In the genomic region with DNA sequence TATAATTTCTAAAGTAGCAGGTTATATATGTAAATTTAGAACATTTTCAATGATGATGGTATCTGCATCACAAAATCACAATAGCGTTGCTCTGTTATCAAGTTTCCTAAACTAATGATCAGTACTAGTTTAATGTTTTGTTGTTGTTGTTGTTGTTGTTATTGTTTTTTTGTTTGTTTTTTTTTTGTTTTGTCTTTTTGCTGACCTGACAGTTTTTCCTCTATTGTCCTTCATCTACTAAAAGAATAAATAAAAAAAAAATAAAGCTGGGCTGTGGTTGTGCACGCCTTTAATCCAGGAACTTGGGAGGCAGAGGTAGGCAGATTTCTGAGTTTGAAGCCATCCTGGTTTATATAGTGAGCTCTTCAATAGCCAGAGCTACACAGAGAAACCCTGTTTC, we compare ENCODE assay signal across 31 mouse cellular contexts.
"Had no signal": no experiment of that assay in that cellular context is flagged by ENCODE, and none has a peak within 500 bp of the region (broad histone marks: within the 10 kb centered on the region; RNA-seq: fewer than 3 reads in every experiment).

No protein-coding gene starts in this region.

- H3K27me3 ChIP-seq: limb, embryonic 12.5 days; limb, embryonic 13.5 days; limb, embryonic 15.5 days; liver, embryonic 12.5 days; liver, embryonic 13.5 days; liver, embryonic 15.5 days; lung, embryonic 15.5 days; megakaryocyte, embryonic 14.5 days; midbrain, embryonic 12.5 days; midbrain, embryonic 13.5 days; midbrain, embryonic 15.5 days; neural tube, embryonic 12.5 days had no signal

- H3K9me3 ChIP-seq: limb, embryonic 10.5 days; limb, embryonic 12.5 days; limb, embryonic 13.5 days; limb, embryonic 15.5 days; liver, embryonic 12.5 days; liver, embryonic 13.5 days; liver, embryonic 15.5 days; lung, embryonic 15.5 days; midbrain, embryonic 10.5 days; midbrain, embryonic 12.5 days; midbrain, embryonic 13.5 days; midbrain, embryonic 15.5 days; neural tube, embryonic 12.5 days had no signal

- H3K27ac ChIP-seq: limb, embryonic 10.5 days; limb, embryonic 12.5 days; limb, embryonic 13.5 days; limb, embryonic 15.5 days; liver, embryonic 12.5 days; liver, embryonic 13.5 days; liver, embryonic 14.5 days; liver, embryonic 15.5 days; lung, embryonic 15.5 days; macrophage; midbrain, embryonic 10.5 days; midbrain, embryonic 12.5 days; midbrain, embryonic 13.5 days; midbrain, embryonic 15.5 days; neural tube, embryonic 12.5 days had no signal

- H3K4me3 ChIP-seq: limb, embryonic 10.5 days; limb, embryonic 12.5 days; limb, embryonic 13.5 days; limb, embryonic 15.5 days; liver, embryonic 12.5 days; liver, embryonic 13.5 days; liver, embryonic 15.5 days; lung, embryonic 15.5 days; megakaryocyte, embryonic 14.5 days; midbrain, embryonic 10.5 days; midbrain, embryonic 12.5 days; midbrain, embryonic 13.5 days; midbrain, embryonic 15.5 days; myocyte; neural tube, embryonic 12.5 days had no signal

- DNase-seq: left cerebral cortex, postnatal 4 days; liver; liver, embryonic 13.5 days; lung, adult 18-20 months; lung, adult 2 months; lung, embryonic 14.5 days; lung, postnatal 10 days; lung, postnatal 14 days; lung, postnatal 36 days; lung, postnatal 4 days; midbrain, embryonic 14.5 days had no signal

- H3K36me3 ChIP-seq: limb, embryonic 10.5 days; limb, embryonic 12.5 days; limb, embryonic 13.5 days; limb, embryonic 15.5 days; liver, embryonic 12.5 days; liver, embryonic 13.5 days; liver, embryonic 15.5 days; lung, embryonic 15.5 days; midbrain, embryonic 10.5 days; midbrain, embryonic 12.5 days; midbrain, embryonic 13.5 days; midbrain, embryonic 15.5 days; neural tube, embryonic 12.5 days had no signal

- ATAC-seq: liver, embryonic 12.5 days; lung, postnatal 0 days; midbrain, embryonic 13.5 days; midbrain, embryonic 15.5 days; midbrain, embryonic 16.5 days had no signal

- H3K9ac ChIP-seq: limb, embryonic 12.5 days; limb, embryonic 13.5 days; limb, embryonic 15.5 days; liver, embryonic 12.5 days; liver, embryonic 13.5 days; liver, embryonic 14.5 days; liver, embryonic 15.5 days; lung, embryonic 14.5 days; lung, embryonic 15.5 days; midbrain, embryonic 12.5 days; midbrain, embryonic 13.5 days; midbrain, embryonic 15.5 days; neural tube, embryonic 12.5 days had no signal

- H3K4me1 ChIP-seq: limb, embryonic 10.5 days; limb, embryonic 12.5 days; limb, embryonic 13.5 days; limb, embryonic 15.5 days; liver, embryonic 12.5 days; liver, embryonic 13.5 days; liver, embryonic 15.5 days; lung, embryonic 15.5 days; megakaryocyte, embryonic 14.5 days; midbrain, embryonic 10.5 days; midbrain, embryonic 12.5 days; midbrain, embryonic 13.5 days; midbrain, embryonic 15.5 days; neural tube, embryonic 12.5 days had no signal

- H3K4me2 ChIP-seq: limb, embryonic 12.5 days; limb, embryonic 13.5 days; limb, embryonic 15.5 days; liver, embryonic 11.5 days; liver, embryonic 12.5 days; liver, embryonic 13.5 days; liver, embryonic 15.5 days; lung, embryonic 14.5 days; lung, embryonic 15.5 days; midbrain, embryonic 11.5 days; midbrain, embryonic 12.5 days; midbrain, embryonic 13.5 days; midbrain, embryonic 15.5 days; neural tube, embryonic 12.5 days had no signal
